Mouse (Mus musculus): ENCODE measurements around the gene Rps12. TPM values are rescaled to one million over a fixed set of nuclear protein-coding genes. Genes with fewer than 3 reads are reported as not detected.
"Not testable (repeated sequence)": the region's sequence is repeated elsewhere in the genome, so short reads cannot be mapped to it uniquely, and the experiment has no call there.

The Rps12 gene
- total RNA-seq, 2 experiments from 2014 or later = 261 to 307 TPM

DNA sequence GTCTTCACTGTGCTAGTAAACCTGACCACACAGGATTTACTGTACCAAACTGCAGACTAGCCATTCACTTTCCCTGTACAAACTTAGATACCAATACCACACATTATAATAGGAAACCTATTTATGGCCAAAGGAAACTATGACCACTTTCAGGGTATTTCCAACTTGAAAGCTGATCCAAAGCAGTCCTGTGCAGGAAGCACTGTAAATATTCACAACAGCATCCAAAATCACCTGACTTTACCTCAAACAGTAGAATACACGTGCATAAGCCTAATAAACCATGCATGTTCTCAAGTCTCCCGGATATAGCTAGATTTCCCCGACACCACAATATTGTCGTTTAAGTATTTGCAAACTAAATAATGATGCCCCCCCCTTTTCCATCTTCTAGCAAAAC is 1.0 kb downstream of the Rps12 start:
- no peak for DNase-seq (ENCODE audit: low spot score in 2 of 2)

- DNase-seq (ENCODE audit: low spot score in 2 of 2) = not testable (repeated sequence)
Measured at GRCm38 (mm10) chr10:23785599-23785998, 1.5 kb downstream of the Rps12 start.

DNA sequence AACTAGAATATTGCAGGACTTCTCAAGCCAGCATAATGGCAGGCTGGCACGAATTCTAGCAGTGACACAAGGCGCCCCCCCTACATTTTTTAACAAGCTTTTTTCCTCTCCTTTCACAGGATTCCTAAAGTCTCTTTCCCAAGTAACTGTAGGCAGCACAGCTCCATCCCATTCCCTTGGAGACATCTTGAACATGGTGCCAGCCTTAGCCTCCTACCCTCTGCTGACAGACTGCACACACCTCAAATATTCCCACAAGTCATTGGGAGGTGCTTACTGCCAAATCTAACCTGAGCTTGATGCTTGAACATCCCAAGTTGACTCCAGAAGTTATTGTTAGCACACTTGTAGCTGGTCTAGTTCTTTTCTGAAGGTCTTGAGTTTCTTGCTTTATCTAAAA is 3.0 kb downstream of the Rps12 start:
- DNase-seq (ENCODE audit: low spot score in 2 of 2) = no peak

DNA sequence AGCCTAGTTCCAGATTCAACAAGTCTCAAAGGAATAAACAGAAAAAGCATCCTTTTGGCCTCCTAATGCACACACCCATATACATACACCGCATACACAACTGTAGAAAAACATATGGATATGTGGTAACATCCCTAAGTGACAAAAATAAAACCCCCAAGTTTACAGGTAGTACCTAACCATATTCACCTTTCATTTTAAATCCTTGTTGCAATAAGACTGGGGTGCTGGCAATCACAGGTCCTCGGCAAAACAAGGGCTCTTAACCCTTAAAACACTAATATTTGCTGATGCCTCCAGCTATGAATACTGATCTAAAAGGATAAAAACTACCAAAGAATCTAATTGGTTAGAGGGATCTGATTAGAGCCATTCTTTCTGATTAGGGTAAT is 3.6 kb downstream of the Rps12 start:
- no peak for DNase-seq (ENCODE audit: low spot score in 2 of 2)

- no peak for DNase-seq (ENCODE audit: low spot score in 2 of 2)
Measured at GRCm38 (mm10) chr10:23782855-23783492, 4.1 kb downstream of the Rps12 start.

- no peak for DNase-seq (ENCODE audit: low spot score in 2 of 2)
Measured at GRCm38 (mm10) chr10:23781760-23782735, 5.0 kb downstream of the Rps12 start.

DNA sequence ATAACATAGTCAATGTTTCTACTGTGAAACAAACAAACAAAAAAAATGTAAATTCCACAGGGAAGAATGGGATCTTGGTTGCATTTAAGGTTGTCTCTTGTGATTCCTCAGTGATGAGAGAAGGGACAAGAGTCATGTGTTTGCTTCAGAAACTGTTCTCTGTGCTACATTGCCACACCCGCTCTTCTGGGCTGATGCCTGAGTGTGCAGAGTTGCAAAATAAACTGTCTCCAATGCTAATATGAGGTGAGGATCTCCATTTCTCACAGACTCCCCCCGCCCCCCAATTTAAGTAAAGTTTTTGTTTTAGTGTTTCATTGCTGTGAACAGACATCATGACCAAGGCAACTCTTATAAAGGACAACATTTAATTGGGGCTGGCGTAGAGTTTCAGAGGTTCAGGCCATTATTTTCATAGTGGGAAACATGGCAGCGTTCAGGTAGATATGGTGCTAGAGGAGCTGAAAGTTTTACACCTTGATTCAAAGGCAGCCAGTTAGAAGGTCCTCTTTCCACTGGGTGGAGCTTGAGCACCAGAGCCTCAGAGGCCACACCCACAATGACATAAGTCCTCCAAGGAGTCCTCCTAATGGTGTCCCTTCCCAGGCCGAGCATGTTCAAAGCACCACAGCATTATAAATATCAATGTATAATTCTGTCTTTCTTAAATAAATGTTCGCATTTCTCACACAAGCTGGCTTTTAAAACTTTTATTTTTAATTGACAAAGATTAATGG is 6.4 kb downstream of the Rps12 start:
- no peak for DNase-seq (ENCODE audit: low spot score in 2 of 2)

DNA sequence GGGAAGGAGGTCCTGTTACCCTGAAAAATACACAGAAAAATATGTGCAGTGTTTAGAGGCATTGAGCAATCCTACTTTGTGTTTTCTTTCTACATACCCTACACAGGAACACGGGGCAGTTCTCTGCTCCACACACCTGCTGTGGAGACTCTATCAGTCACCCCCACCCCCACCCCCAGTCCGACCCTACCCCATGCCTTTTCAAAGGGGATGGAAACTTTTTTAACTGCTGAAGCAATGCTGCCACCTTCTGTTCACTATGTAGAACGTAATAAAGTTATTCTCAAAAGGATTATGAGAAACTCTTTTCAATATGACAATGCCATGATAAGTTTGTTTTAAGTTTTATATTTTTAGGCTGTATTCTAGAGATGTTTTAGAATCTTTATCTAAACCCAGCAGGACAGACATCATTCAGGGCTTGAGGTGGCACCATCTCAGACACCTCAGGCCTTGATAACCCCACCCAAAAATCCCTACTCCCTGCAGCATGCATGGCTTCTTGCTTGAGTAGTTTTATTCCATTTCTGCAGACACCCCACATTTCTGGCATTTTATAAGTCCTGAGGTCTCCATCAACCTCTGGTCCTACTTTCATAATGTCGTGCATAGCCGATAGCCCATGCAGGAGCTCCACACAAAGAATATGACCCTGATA is 9.7 kb downstream of the Rps12 start:
- no peak for DNase-seq (ENCODE audit: low spot score in 2 of 2)

DNA sequence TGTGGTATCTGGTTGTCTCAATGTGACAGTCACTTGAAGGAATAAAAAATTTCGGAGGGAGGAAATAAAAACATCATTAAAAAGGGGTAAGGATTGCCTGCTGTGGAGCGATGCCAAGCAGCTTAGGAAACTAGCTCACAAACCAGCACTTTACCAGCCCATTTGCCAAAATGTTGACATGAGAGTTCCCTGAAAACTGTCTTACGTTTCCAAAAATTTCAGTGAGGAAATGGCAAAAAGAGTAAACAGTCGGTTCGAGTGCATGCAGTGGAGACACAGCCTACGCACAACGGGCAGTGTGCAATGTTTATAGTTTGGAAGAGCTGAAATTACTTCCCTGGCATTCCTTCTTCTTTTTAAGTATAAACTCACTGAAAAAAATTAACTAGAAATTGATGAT is 32.9 kb downstream of the Rps12 start:
- DNase-seq (ENCODE audit: low spot score in 2 of 2) = peak in 1 of 2 experiments; percentile 4

Other genes starting within 250 kb of the Rps12 start
- gene Slc18b1, start 9.7 kb upstream of the Rps12 start, total RNA-seq (2021) = 10 to 100 TPM; 26.7 to 28.6 TPM
- gene Vnn3, start 64.2 kb upstream of the Rps12 start, total RNA-seq (2021) = under 1 TPM in 1 of 2 experiments, not detected in 1; 0.23 TPM
- gene Vnn1, start 107.4 kb upstream of the Rps12 start, total RNA-seq (2021) = under 1 TPM in 1 of 2 experiments, not detected in 1; 0.37 TPM
- gene Taar1, start 133.1 kb upstream of the Rps12 start, total RNA-seq (2021) = not detected
- not detected for gene Taar2, start 151.3 kb upstream of the Rps12 start, total RNA-seq (2021)
- gene Taar3, start 162.3 kb upstream of the Rps12 start, total RNA-seq (2021) = not detected
- not detected for gene Taar4, start 173.2 kb upstream of the Rps12 start, total RNA-seq (2021)
- not detected for gene Taar5, start 183.4 kb upstream of the Rps12 start, total RNA-seq (2021)
- not detected for gene Taar6, start 198.4 kb upstream of the Rps12 start, total RNA-seq (2021)
- not detected for gene Taar7a, start 206.2 kb upstream of the Rps12 start, total RNA-seq (2021)
- not detected for gene Taar7b, start 212.7 kb upstream of the Rps12 start, total RNA-seq (2021)
- gene Taar7d, start 239.9 kb upstream of the Rps12 start, total RNA-seq (2021) = not detected

All from layer of hippocampus, adult 18-20 months (tissue).